Mouse (Mus musculus) intestine, embryonic 15.5 days (tissue): ENCODE data around the gene Srgap2. TPM values are rescaled to one million over a fixed set of nuclear protein-coding genes. Genes with fewer than 3 reads are reported as not detected.

Experiments used
- ATAC-seq: fragments of 200-750 bp; cut with Nextera tagmentation; 2 replicates; pipeline ENCODE4 v1.8.0; 2017; ENCODE audit warnings: moderate TSS enrichment, moderate library complexity
- H3K27ac ChIP-seq: fragments of 300-500 bp; sonication (generic); 2 replicates; pipeline ENCODE4 v1.5.1; 2015; ENCODE audit warnings: mild to moderate bottlenecking, inconsistent platforms
- H3K27me3 ChIP-seq: fragments of 300-500 bp; sonication (generic); replicated peaks from 2 replicates; pipeline ENCODE4 v1.6.1; 2015; ENCODE audit warnings: inconsistent platforms
- H3K36me3 ChIP-seq: fragments of 300-500 bp; sonication (generic); 2 replicates; pipeline ENCODE4 v1.6.1; 2015; ENCODE audit warnings: inconsistent platforms
- H3K4me1 ChIP-seq: fragments of 300-500 bp; sonication (generic); replicated peaks from 2 replicates; pipeline ENCODE4 v1.6.1; 2015; ENCODE audit warnings: inconsistent platforms
- H3K4me2 ChIP-seq: fragments of 300-500 bp; sonication (generic); replicated peaks from 2 replicates; pipeline ENCODE4 v1.6.1; 2015; ENCODE audit warnings: mild to moderate bottlenecking, inconsistent platforms
- H3K4me3 ChIP-seq: fragments of 300-500 bp; sonication (generic); replicated peaks from 2 replicates; pipeline ENCODE4 v1.5.1; 2015; ENCODE audit warnings: inconsistent platforms
- H3K9ac ChIP-seq: fragments of 300-500 bp; sonication (generic); 2 replicates; pipeline ENCODE4 v1.6.1; 2015; ENCODE audit warnings: inconsistent platforms
- H3K9me3 ChIP-seq: fragments of 300-500 bp; sonication (generic); 2 replicates; pipeline ENCODE4 v1.6.1; 2016; ENCODE audit warnings: inconsistent platforms
- WGBS: fragments of 180-500 bp; shearing (Covaris S2); methylation state at CpG from one replicate; pipeline ENCODE4 v1.1.7; 2015; 5-methylcytosine and 5-hydroxymethylcytosine counted together
- polyA plus RNA-seq: library from polyadenylated mRNA; unstranded; fragments of >200 nt; fragmentation: Nextera tagmentation; extraction: Ambion mirVana; gene quantifications from 2 replicates; pipeline ENCODE4 v1.2.1, GENCODE M21; 2015

Gene Srgap2
- polyA plus RNA-seq, 1 experiment from 2014 or later: 7.9 TPM

GRCm38 (mm10) chr1:131454386-131454785, 72.8 kb downstream of the Srgap2 start:
- WGBS: 56% methylated on average over 2 of the region's 2 CpGs
- H3K4me3 ChIP-seq: no peak overlapping the region
- H3K4me1 ChIP-seq: no peaks in the 10 kb centered on the region
- no peak for ATAC-seq
- H3K36me3 ChIP-seq: no peaks in the 10 kb centered on the region
- H3K4me2 ChIP-seq: no peak overlapping the region
- no peak overlapping the region for H3K27ac ChIP-seq
- H3K9me3 ChIP-seq: no peaks in the 10 kb centered on the region
- H3K27me3 ChIP-seq: no peaks in the 10 kb centered on the region
- H3K9ac ChIP-seq: no peak overlapping the region

- 41% methylated on average over 1 of the region's 1 CpGs for WGBS
- Histone ChIP-seq H3K4me1 (no peaks in the 10 kb centered on the region), H3K9me3 (no peaks in the 10 kb centered on the region), H3K4me2 (no peak overlapping the region), H3K27ac (no peak overlapping the region), H3K27me3 (no peaks in the 10 kb centered on the region), H3K36me3 (no peaks in the 10 kb centered on the region), H3K4me3 (no peak overlapping the region), H3K9ac (no peak overlapping the region)
- ATAC-seq: no peak
Observed at GRCm38 (mm10) chr1:131453335-131453734, 73.8 kb downstream of the Srgap2 start.

- H3K27me3 ChIP-seq: no peaks in the 10 kb centered on the region
- no peak for ATAC-seq
- H3K4me2 ChIP-seq: no peak overlapping the region
- no peak overlapping the region for H3K4me3 ChIP-seq
- no peaks in the 10 kb centered on the region for H3K36me3 ChIP-seq
- H3K4me1 ChIP-seq: no peaks in the 10 kb centered on the region
- no peak overlapping the region for H3K27ac ChIP-seq
- H3K9ac ChIP-seq: no peak overlapping the region
- WGBS: 82% methylated on average over 5 of the region's 5 CpGs
- H3K9me3 ChIP-seq: no peaks in the 10 kb centered on the region
Observed at GRCm38 (mm10) chr1:131448373-131448772, 78.8 kb downstream of the Srgap2 start.

GRCm38 (mm10) chr1:131447333-131447732, 79.8 kb downstream of the Srgap2 start:
- no peaks in the 10 kb centered on the region for H3K27me3 ChIP-seq
- H3K4me1 ChIP-seq: no peaks in the 10 kb centered on the region
- no peaks in the 10 kb centered on the region for H3K9me3 ChIP-seq
- WGBS: 91% methylated on average over 3 of the region's 3 CpGs
- H3K4me3 ChIP-seq: no peak overlapping the region
- H3K9ac ChIP-seq: no peak overlapping the region
- no peaks in the 10 kb centered on the region for H3K36me3 ChIP-seq
- no peak overlapping the region for H3K4me2 ChIP-seq
- no peak overlapping the region for H3K27ac ChIP-seq
- ATAC-seq: peak; percentile 58; the same call in 1 of the 2 replicates

- H3K9me3 ChIP-seq: no peaks in the 10 kb centered on the region
- H3K4me1 ChIP-seq: no peaks in the 10 kb centered on the region
- no peak overlapping the region for H3K4me2 ChIP-seq
- H3K27me3 ChIP-seq: no peaks in the 10 kb centered on the region
- no peak overlapping the region for H3K27ac ChIP-seq
- no peak for ATAC-seq
- H3K4me3 ChIP-seq: no peak overlapping the region
- 86% methylated on average over 4 of the region's 4 CpGs for WGBS
- H3K36me3 ChIP-seq: no peaks in the 10 kb centered on the region
- no peak overlapping the region for H3K9ac ChIP-seq
Observed at GRCm38 (mm10) chr1:131446577-131446976, 80.6 kb downstream of the Srgap2 start.

- H3K36me3 ChIP-seq: no peaks in the 10 kb centered on the region
- no peaks in the 10 kb centered on the region for H3K27me3 ChIP-seq
- no peak overlapping the region for H3K4me2 ChIP-seq
- no peaks in the 10 kb centered on the region for H3K9me3 ChIP-seq
- no peak overlapping the region for H3K27ac ChIP-seq
- no peaks in the 10 kb centered on the region for H3K4me1 ChIP-seq
- no peak for ATAC-seq
- H3K4me3 ChIP-seq: no peak overlapping the region
- H3K9ac ChIP-seq: no peak overlapping the region
- 84% methylated on average over 11 of the region's 11 CpGs for WGBS
Observed at GRCm38 (mm10) chr1:131438556-131438955, 88.6 kb downstream of the Srgap2 start.

- Histone ChIP-seq H3K27me3 (no peaks in the 10 kb centered on the region), H3K4me3 (no peak overlapping the region), H3K27ac (no peak overlapping the region), H3K36me3 (no peaks in the 10 kb centered on the region), H3K9ac (no peak overlapping the region), H3K4me1 (no peaks in the 10 kb centered on the region), H3K4me2 (no peak overlapping the region), H3K9me3 (no peaks in the 10 kb centered on the region)
- no peak for ATAC-seq
Observed at GRCm38 (mm10) chr1:131437975-131438374, 89.2 kb downstream of the Srgap2 start.

GRCm38 (mm10) chr1:131436609-131437008, 90.5 kb downstream of the Srgap2 start:
- Histone ChIP-seq H3K27me3 (no peaks in the 10 kb centered on the region), H3K9me3 (no peaks in the 10 kb centered on the region), H3K4me3 (no peak overlapping the region), H3K4me1 (no peaks in the 10 kb centered on the region), H3K4me2 (no peak overlapping the region), H3K27ac (no peak overlapping the region), H3K36me3 (no peaks in the 10 kb centered on the region), H3K9ac (no peak overlapping the region)
- ATAC-seq: no peak
- WGBS: 82% methylated on average over 7 of the region's 7 CpGs

GRCm38 (mm10) chr1:131431456-131432246, 95.5 kb downstream of the Srgap2 start:
- peak; percentile 65; the same call in 1 of the 2 replicates for ATAC-seq
- WGBS: 47% methylated on average over 5 of the region's 5 CpGs

GRCm38 (mm10) chr1:131427140-131427821, 99.9 kb downstream of the Srgap2 start:
- no peak overlapping the region for H3K4me3 ChIP-seq
- H3K27ac ChIP-seq: no peak overlapping the region
- no peaks in the 10 kb centered on the region for H3K36me3 ChIP-seq
- H3K9ac ChIP-seq: no peak overlapping the region
- no peak overlapping the region for H3K4me2 ChIP-seq
- no peaks in the 10 kb centered on the region for H3K27me3 ChIP-seq
- WGBS: 15% methylated on average over 5 of the region's 5 CpGs
- peaks cover 7% of the 10 kb centered on the region; the same call in 1 of the 2 replicates for H3K4me1 ChIP-seq
- H3K9me3 ChIP-seq: no peaks in the 10 kb centered on the region
- peak; percentile 61 for ATAC-seq

More at GRCm38 (mm10) chr1:131431456-131432246, 95.5 kb downstream of the Srgap2 start:
- H3K9ac ChIP-seq: no peak overlapping the region
- H3K36me3 ChIP-seq: no peaks in the 10 kb centered on the region
- no peaks in the 10 kb centered on the region for H3K9me3 ChIP-seq
- no peak overlapping the region for H3K4me3 ChIP-seq
- no peak overlapping the region for H3K4me2 ChIP-seq
- H3K4me1 ChIP-seq: peaks cover 7% of the 10 kb centered on the region; the same call in 1 of the 2 replicates
- no peaks in the 10 kb centered on the region for H3K27me3 ChIP-seq
- H3K27ac ChIP-seq: no peak overlapping the region

- Histone ChIP-seq H3K27me3 (no peaks in the 10 kb centered on the region), H3K9me3 (no peaks in the 10 kb centered on the region), H3K4me1 (peaks cover 12% of the 10 kb centered on the region; the same call in 1 of the 2 replicates), H3K4me2 (no peak overlapping the region), H3K27ac (no peak overlapping the region), H3K4me3 (no peak overlapping the region), H3K36me3 (no peaks in the 10 kb centered on the region), H3K9ac (no peak overlapping the region)
- no peak for ATAC-seq
- WGBS: 86% methylated on average over 3 of the region's 3 CpGs
Observed at GRCm38 (mm10) chr1:131423061-131423460, 104.1 kb downstream of the Srgap2 start.

- Histone ChIP-seq H3K9me3 (no peaks in the 10 kb centered on the region), H3K4me1 (0 out of 2 replicates have a peak, but pooled peaks cover 5% of the 10 kb centered on the region), H3K4me3 (no peak overlapping the region), H3K4me2 (no peak overlapping the region), H3K36me3 (no peaks in the 10 kb centered on the region), H3K27me3 (no peaks in the 10 kb centered on the region), H3K27ac (no peak overlapping the region), H3K9ac (no peak overlapping the region)
- no peak for ATAC-seq
Observed at GRCm38 (mm10) chr1:131421113-131421512, 106.0 kb downstream of the Srgap2 start.
